Mouse (Mus musculus): ENCODE results near the gene 5730596B20Rik. TPM values are rescaled to one million over a fixed set of nuclear protein-coding genes. Genes with fewer than 3 reads are reported as not detected.
A peak's percentile ranks its signal among the peaks of the same experiment; 100 is the strongest.

The 5730596B20Rik gene
- polyA plus RNA-seq, 1 experiment from 2014 or later: 0.99 TPM

- DNase-seq (ENCODE audit: low spot score) (peak; percentile 70), ATAC-seq (ENCODE audit: insufficient number of reproducible peaks, low FRiP score, low TSS enrichment, low read depth) (no peak)
- Histone ChIP-seq H3K27me3 (ENCODE audit: control insufficient read depth, insufficient read depth, low read length) (no peaks in the 10 kb centered on the region), H3K36me3 (ENCODE audit: control insufficient read depth, insufficient read depth, low read length) (peaks cover 2% of the 10 kb centered on the region; the same call in 1 of the 2 replicates), H3K4me3 (ENCODE audit: low read depth, low read length) (peak overlapping the region; percentile 44), H3K4me2 (ENCODE audit: low read depth, severe bottlenecking) (peak overlapping the region; percentile 98), H3K9me3 (ENCODE audit: control insufficient read depth, low read length) (no peaks in the 10 kb centered on the region), H3K9ac (ENCODE audit: low read length) (peak overlapping the region; percentile 76), H3K4me1 (ENCODE audit: control insufficient read depth, insufficient read depth, low read length) (peaks cover 69% of the 10 kb centered on the region), H3K27ac (replicated peaks; ENCODE audit: low read depth, low read length) (no peak overlapping the region; the same call in 1 of the 2 replicates)
- 4% methylated on average over 10 of the region's 10 CpGs for WGBS
Observed at GRCm38 (mm10) chr6:52203121-52203370, 25.7 kb downstream of the 5730596B20Rik start.

- peak; percentile 73 for DNase-seq (ENCODE audit: low spot score)
- peak overlapping the region; percentile 76 for H3K9ac ChIP-seq (ENCODE audit: low read length)
- no peak for ATAC-seq (ENCODE audit: insufficient number of reproducible peaks, low FRiP score, low TSS enrichment, low read depth)
- H3K27ac ChIP-seq (replicated peaks; ENCODE audit: low read depth, low read length): peak overlapping the region; percentile 59
- peaks cover 73% of the 10 kb centered on the region for H3K4me1 ChIP-seq (ENCODE audit: control insufficient read depth, insufficient read depth, low read length)
- H3K27me3 ChIP-seq (ENCODE audit: control insufficient read depth, insufficient read depth, low read length): no peaks in the 10 kb centered on the region
- H3K9me3 ChIP-seq (ENCODE audit: control insufficient read depth, low read length): no peaks in the 10 kb centered on the region
- peak overlapping the region; percentile 44 for H3K4me3 ChIP-seq (ENCODE audit: low read depth, low read length)
- peak overlapping the region; percentile 98 for H3K4me2 ChIP-seq (ENCODE audit: low read depth, severe bottlenecking)
- peaks cover 2% of the 10 kb centered on the region; the same call in 1 of the 2 replicates for H3K36me3 ChIP-seq (ENCODE audit: control insufficient read depth, insufficient read depth, low read length)
- under 1% methylated on average over 39 of the region's 46 CpGs for WGBS
Observed at GRCm38 (mm10) chr6:52203371-52204049, 26.2 kb downstream of the 5730596B20Rik start.

GRCm38 (mm10) chr6:52204050-52204752 lies 26.9 kb downstream of the 5730596B20Rik start, which contains the start of gene Hoxa5:
TSS of gene Hoxa5 (minus strand) at chr6:52204587.
- ATAC-seq (ENCODE audit: insufficient number of reproducible peaks, low FRiP score, low TSS enrichment, low read depth): peak; percentile 56; the same call in 1 of the 2 replicates
- WGBS: under 1% methylated on average over 65 of the region's 65 CpGs
- H3K9me3 ChIP-seq (ENCODE audit: control insufficient read depth, low read length): no peaks in the 10 kb centered on the region
- H3K4me2 ChIP-seq (ENCODE audit: low read depth, severe bottlenecking): peak within 1 kb of the TSS; percentile 98
- peaks cover 2% of the 10 kb centered on the region; the same call in 1 of the 2 replicates for H3K36me3 ChIP-seq (ENCODE audit: control insufficient read depth, insufficient read depth, low read length)
- peak; percentile 96 for DNase-seq (ENCODE audit: low spot score)
- H3K9ac ChIP-seq (ENCODE audit: low read length): peak within 1 kb of the TSS; percentile 76
- H3K4me3 ChIP-seq (ENCODE audit: low read depth, low read length): peak within 1 kb of the TSS; percentile 44
- H3K27ac ChIP-seq (replicated peaks; ENCODE audit: low read depth, low read length): peak within 1 kb of the TSS; percentile 59
- H3K4me1 ChIP-seq (ENCODE audit: control insufficient read depth, insufficient read depth, low read length): peaks cover 80% of the 10 kb centered on the region
- no peaks in the 10 kb centered on the region for H3K27me3 ChIP-seq (ENCODE audit: control insufficient read depth, insufficient read depth, low read length)

GRCm38 (mm10) chr6:52205221-52205620 lies 27.9 kb downstream of the 5730596B20Rik start:
- Histone ChIP-seq H3K4me3 (ENCODE audit: low read depth, low read length) (peak overlapping the region; percentile 24), H3K4me1 (ENCODE audit: control insufficient read depth, insufficient read depth, low read length) (peaks cover 85% of the 10 kb centered on the region), H3K27ac (replicated peaks; ENCODE audit: low read depth, low read length) (peak overlapping the region; percentile 56), H3K9me3 (ENCODE audit: control insufficient read depth, low read length) (no peaks in the 10 kb centered on the region), H3K4me2 (ENCODE audit: low read depth, severe bottlenecking) (peak overlapping the region; percentile 98), H3K27me3 (ENCODE audit: control insufficient read depth, insufficient read depth, low read length) (no peaks in the 10 kb centered on the region), H3K9ac (ENCODE audit: low read length) (peak overlapping the region; percentile 65), H3K36me3 (ENCODE audit: control insufficient read depth, insufficient read depth, low read length) (peaks cover 2% of the 10 kb centered on the region; the same call in 1 of the 2 replicates)
- ATAC-seq (ENCODE audit: insufficient number of reproducible peaks, low FRiP score, low TSS enrichment, low read depth): no peak
- no peak for DNase-seq (ENCODE audit: low spot score)
- 3% methylated on average over 14 of the region's 14 CpGs for WGBS

- H3K27me3 ChIP-seq (ENCODE audit: control insufficient read depth, insufficient read depth, low read length): no peaks in the 10 kb centered on the region
- WGBS: 4% methylated on average over 55 of the region's 55 CpGs
- ATAC-seq (ENCODE audit: insufficient number of reproducible peaks, low FRiP score, low TSS enrichment, low read depth) (no peak), DNase-seq (ENCODE audit: low spot score) (peak; percentile 73)
- peak overlapping the region; percentile 65 for H3K9ac ChIP-seq (ENCODE audit: low read length)
- H3K4me3 ChIP-seq (ENCODE audit: low read depth, low read length): peak overlapping the region; percentile 24
- peaks cover 80% of the 10 kb centered on the region for H3K4me1 ChIP-seq (ENCODE audit: control insufficient read depth, insufficient read depth, low read length)
- H3K27ac ChIP-seq (replicated peaks; ENCODE audit: low read depth, low read length): peak overlapping the region; percentile 56
- H3K36me3 ChIP-seq (ENCODE audit: control insufficient read depth, insufficient read depth, low read length): peaks cover 2% of the 10 kb centered on the region; the same call in 1 of the 2 replicates
- peak overlapping the region; percentile 98 for H3K4me2 ChIP-seq (ENCODE audit: low read depth, severe bottlenecking)
- no peaks in the 10 kb centered on the region for H3K9me3 ChIP-seq (ENCODE audit: control insufficient read depth, low read length)
Observed at GRCm38 (mm10) chr6:52205638-52206621, 28.6 kb downstream of the 5730596B20Rik start.

GRCm38 (mm10) chr6:52206882-52207683 lies 29.8 kb downstream of the 5730596B20Rik start:
- no peak overlapping the region for H3K27ac ChIP-seq (replicated peaks; ENCODE audit: low read depth, low read length)
- H3K27me3 ChIP-seq (ENCODE audit: control insufficient read depth, insufficient read depth, low read length): no peaks in the 10 kb centered on the region
- H3K9ac ChIP-seq (ENCODE audit: low read length): peak overlapping the region; percentile 40
- DNase-seq (ENCODE audit: low spot score): peak; percentile 37
- no peak overlapping the region for H3K4me3 ChIP-seq (ENCODE audit: low read depth, low read length)
- peaks cover 75% of the 10 kb centered on the region for H3K4me1 ChIP-seq (ENCODE audit: control insufficient read depth, insufficient read depth, low read length)
- WGBS: 12% methylated on average over 4 of the region's 4 CpGs
- ATAC-seq (ENCODE audit: insufficient number of reproducible peaks, low FRiP score, low TSS enrichment, low read depth): no peak
- H3K9me3 ChIP-seq (ENCODE audit: control insufficient read depth, low read length): no peaks in the 10 kb centered on the region
- peak overlapping the region; percentile 98 for H3K4me2 ChIP-seq (ENCODE audit: low read depth, severe bottlenecking)
- peaks cover 2% of the 10 kb centered on the region; the same call in 1 of the 2 replicates for H3K36me3 ChIP-seq (ENCODE audit: control insufficient read depth, insufficient read depth, low read length)

GRCm38 (mm10) chr6:52207684-52207976 lies 30.3 kb downstream of the 5730596B20Rik start:
- ATAC-seq (ENCODE audit: insufficient number of reproducible peaks, low FRiP score, low TSS enrichment, low read depth) (no peak), DNase-seq (ENCODE audit: low spot score) (no peak)
- H3K9me3 ChIP-seq (ENCODE audit: control insufficient read depth, low read length): no peaks in the 10 kb centered on the region
- H3K4me2 ChIP-seq (ENCODE audit: low read depth, severe bottlenecking): peak overlapping the region; percentile 98
- H3K4me1 ChIP-seq (ENCODE audit: control insufficient read depth, insufficient read depth, low read length): peaks cover 72% of the 10 kb centered on the region
- no peaks in the 10 kb centered on the region for H3K27me3 ChIP-seq (ENCODE audit: control insufficient read depth, insufficient read depth, low read length)
- no peak overlapping the region for H3K27ac ChIP-seq (replicated peaks; ENCODE audit: low read depth, low read length)
- no peak overlapping the region for H3K4me3 ChIP-seq (ENCODE audit: low read depth, low read length)
- peak overlapping the region; percentile 40 for H3K9ac ChIP-seq (ENCODE audit: low read length)
- peaks cover 2% of the 10 kb centered on the region; the same call in 1 of the 2 replicates for H3K36me3 ChIP-seq (ENCODE audit: control insufficient read depth, insufficient read depth, low read length)
